Mouse (Mus musculus) liver, embryonic 11.5 days (tissue): ENCODE measurements at regions not wholly inside any gene's neighbourhood (a gene's known extent, or its start where the extent isn't known, plus 50 kb on each side); places are given as distances from the start of the nearest gene placed in this dataset.

Experiments
- ATAC-seq: fragments of 200-750 bp; cut with Nextera tagmentation; replicated peaks from 2 replicates; pipeline ENCODE4 v1.8.0; 2017; ENCODE audit warnings: moderate number of reproducible peaks, mild to moderate bottlenecking, moderate TSS enrichment, moderate library complexity; ENCODE audit not compliant: low FRiP score
- DNase-seq: peaks from one replicate; pipeline ENCODE4 v3.0.0-alpha.2; 2017; ENCODE audit warnings: low spot score
- H3K27ac ChIP-seq: fragments of 300-500 bp; sonication (generic); 2 replicates; pipeline ENCODE4 v1.5.1; 2014; ENCODE audit warnings: mild to moderate bottlenecking, low read depth, low read length, control low read depth
- H3K27me3 ChIP-seq: fragments of 300-500 bp; sonication (generic); replicated peaks from 2 replicates; pipeline ENCODE4 v1.6.1; 2014; ENCODE audit warnings: low read length, mixed read lengths; ENCODE audit not compliant: control insufficient read depth, insufficient read depth
- H3K36me3 ChIP-seq: fragments of 300-500 bp; sonication (generic); 2 replicates; pipeline ENCODE4 v1.6.1; 2014; ENCODE audit warnings: mild to moderate bottlenecking, low read length, moderate library complexity, mixed read lengths; ENCODE audit not compliant: control insufficient read depth, insufficient read depth
- H3K4me1 ChIP-seq: fragments of 300-500 bp; sonication (generic); replicated peaks from 2 replicates; pipeline ENCODE4 v1.6.1; 2014; ENCODE audit warnings: low read length, mixed read lengths; ENCODE audit not compliant: control insufficient read depth, insufficient read depth
- H3K4me2 ChIP-seq: fragments of 300-500 bp; sonication (generic); 2 replicates; pipeline ENCODE4 v1.6.1; 2014; ENCODE audit warnings: mild to moderate bottlenecking, control low read depth, moderate library complexity
- H3K4me3 ChIP-seq: fragments of 300-500 bp; sonication (generic); 2 replicates; pipeline ENCODE4 v1.5.1; 2014; ENCODE audit warnings: low read depth, low read length, control low read depth
- H3K9ac ChIP-seq: fragments of 300-500 bp; sonication (generic); 2 replicates; pipeline ENCODE4 v1.6.1; 2014; ENCODE audit warnings: low read depth, low read length, control low read depth
- H3K9me3 ChIP-seq: fragments of 300-500 bp; sonication (generic); 2 replicates; pipeline ENCODE4 v1.6.1; 2016; ENCODE audit warnings: low read length, inconsistent platforms, mixed read lengths; ENCODE audit not compliant: control insufficient read depth
- WGBS: fragments of 180-500 bp; shearing (Covaris S2); extraction: QIAGEN DNeasy Blood & Tissue Kit; methylation state at CpG from one replicate; pipeline ENCODE4 v1.1.7; 2014; 5-methylcytosine and 5-hydroxymethylcytosine counted together

- no peak for ATAC-seq
These were observed 199.1 kb upstream of the Egflam start for GRCm38 (mm10) chr15:7597335-7597734.

GRCm38 (mm10) chr15:7597805-7598204, 199.6 kb upstream of the Egflam start:
- DNase-seq, result no peak
- H3K4me2 ChIP-seq, result no peak overlapping the region
- H3K9ac ChIP-seq, result no peak overlapping the region
- no peak overlapping the region for H3K27ac ChIP-seq
- no peak for ATAC-seq
- no peaks in the 10 kb centered on the region for H3K4me1 ChIP-seq
- H3K36me3 ChIP-seq, result no peaks in the 10 kb centered on the region
- no peaks in the 10 kb centered on the region for H3K27me3 ChIP-seq
- H3K4me3 ChIP-seq, result no peak overlapping the region
- H3K9me3 ChIP-seq, result no peaks in the 10 kb centered on the region

More at GRCm38 (mm10) chr15:7597335-7597734, 199.1 kb upstream of the Egflam start:
- no peak for DNase-seq
- Histone ChIP-seq H3K4me1 (no peaks in the 10 kb centered on the region), H3K36me3 (no peaks in the 10 kb centered on the region), H3K4me2 (no peak overlapping the region), H3K27ac (no peak overlapping the region), H3K27me3 (no peaks in the 10 kb centered on the region), H3K9me3 (no peaks in the 10 kb centered on the region), H3K4me3 (no peak overlapping the region), H3K9ac (no peak overlapping the region)
- WGBS, result 68% methylated on average over 4 of the region's 4 CpGs

GRCm38 (mm10) chr15:7601540-7601939, 203.3 kb upstream of the Egflam start:
- no peak for ATAC-seq
- 83% methylated on average over 2 of the region's 2 CpGs for WGBS
- no peaks in the 10 kb centered on the region for H3K4me1 ChIP-seq
- no peak overlapping the region for H3K4me2 ChIP-seq
- H3K4me3 ChIP-seq, result no peak overlapping the region
- H3K9me3 ChIP-seq, result no peaks in the 10 kb centered on the region
- H3K36me3 ChIP-seq, result no peaks in the 10 kb centered on the region
- no peak overlapping the region for H3K9ac ChIP-seq
- DNase-seq, result no peak
- no peak overlapping the region for H3K27ac ChIP-seq
- no peaks in the 10 kb centered on the region for H3K27me3 ChIP-seq

- no peak for ATAC-seq
- WGBS, result 77% methylated on average over 3 of the region's 3 CpGs
These were observed 205.8 kb upstream of the Gdnf start for GRCm38 (mm10) chr15:7604847-7605246.

GRCm38 (mm10) chr15:7617954-7618353, 192.7 kb upstream of the Gdnf start:
- Histone ChIP-seq H3K27ac (no peak overlapping the region), H3K27me3 (no peaks in the 10 kb centered on the region), H3K36me3 (no peaks in the 10 kb centered on the region), H3K4me3 (no peak overlapping the region), H3K4me1 (no peaks in the 10 kb centered on the region), H3K4me2 (no peak overlapping the region), H3K9ac (no peak overlapping the region), H3K9me3 (no peaks in the 10 kb centered on the region)
- no peak for ATAC-seq
- DNase-seq, result no peak
- WGBS, result 61% methylated on average over 2 of the region's 2 CpGs

More at GRCm38 (mm10) chr15:7604847-7605246, 205.8 kb upstream of the Gdnf start:
- H3K9ac ChIP-seq, result no peak overlapping the region
- no peaks in the 10 kb centered on the region for H3K27me3 ChIP-seq
- no peaks in the 10 kb centered on the region for H3K9me3 ChIP-seq
- H3K4me2 ChIP-seq, result no peak overlapping the region
- no peaks in the 10 kb centered on the region for H3K4me1 ChIP-seq
- H3K27ac ChIP-seq, result no peak overlapping the region
- H3K36me3 ChIP-seq, result no peaks in the 10 kb centered on the region
- no peak overlapping the region for H3K4me3 ChIP-seq
- no peak for DNase-seq

- no peaks in the 10 kb centered on the region for H3K4me1 ChIP-seq
- DNase-seq, result no peak
- H3K4me2 ChIP-seq, result no peak overlapping the region
- no peak for ATAC-seq
- no peak overlapping the region for H3K4me3 ChIP-seq
- H3K9ac ChIP-seq, result no peak overlapping the region
- WGBS, result 72% methylated on average over 2 of the region's 2 CpGs
- H3K27ac ChIP-seq, result no peak overlapping the region
- no peaks in the 10 kb centered on the region for H3K27me3 ChIP-seq
- H3K9me3 ChIP-seq, result no peaks in the 10 kb centered on the region
- H3K36me3 ChIP-seq, result no peaks in the 10 kb centered on the region
These were observed 187.6 kb upstream of the Gdnf start for GRCm38 (mm10) chr15:7623026-7623425.

- ATAC-seq (no peak), DNase-seq (no peak)
- H3K27me3 ChIP-seq, result no peaks in the 10 kb centered on the region
- no peak overlapping the region for H3K4me2 ChIP-seq
- no peaks in the 10 kb centered on the region for H3K9me3 ChIP-seq
- no peaks in the 10 kb centered on the region for H3K36me3 ChIP-seq
- no peak overlapping the region for H3K4me3 ChIP-seq
- WGBS, result 68% methylated on average over 6 of the region's 6 CpGs
- H3K27ac ChIP-seq, result no peak overlapping the region
- H3K9ac ChIP-seq, result no peak overlapping the region
- H3K4me1 ChIP-seq, result no peaks in the 10 kb centered on the region
These were observed 185.8 kb upstream of the Gdnf start for GRCm38 (mm10) chr15:7624689-7625472.

GRCm38 (mm10) chr15:7629826-7630225, 180.8 kb upstream of the Gdnf start:
- H3K27me3 ChIP-seq, result no peaks in the 10 kb centered on the region
- no peak overlapping the region for H3K27ac ChIP-seq
- H3K4me1 ChIP-seq, result no peaks in the 10 kb centered on the region
- no peaks in the 10 kb centered on the region for H3K9me3 ChIP-seq
- ATAC-seq, result no peak
- no peaks in the 10 kb centered on the region for H3K36me3 ChIP-seq
- no peak overlapping the region for H3K4me3 ChIP-seq
- H3K4me2 ChIP-seq, result no peak overlapping the region
- no peak overlapping the region for H3K9ac ChIP-seq
- no peak for DNase-seq
- 89% methylated on average over 4 of the region's 4 CpGs for WGBS

GRCm38 (mm10) chr15:7635234-7635633, 175.4 kb upstream of the Gdnf start:
- DNase-seq (no peak), ATAC-seq (no peak)
- Histone ChIP-seq H3K4me1 (no peaks in the 10 kb centered on the region), H3K4me3 (no peak overlapping the region), H3K4me2 (no peak overlapping the region), H3K9me3 (no peaks in the 10 kb centered on the region), H3K9ac (no peak overlapping the region), H3K27me3 (no peaks in the 10 kb centered on the region), H3K36me3 (no peaks in the 10 kb centered on the region), H3K27ac (no peak overlapping the region)
- 72% methylated on average over 8 of the region's 8 CpGs for WGBS
